Mouse (Mus musculus) heart, postnatal 36 days (tissue): Measurements from ENCODE around the gene Ctps2. TPM values are rescaled to one million over a fixed set of nuclear protein-coding genes. Genes with fewer than 3 reads are reported as not detected.
"Not testable (repeated sequence)": the region's sequence is repeated elsewhere in the genome, so short reads cannot be mapped to it uniquely, and the experiment has no call there.

Experiments
- DNase-seq, 2 experiments: peaks; one replicate each; pipeline ENCODE4 v3.0.0; 2021 to 2022
- intact Hi-C: fragments of 180-260 bp; cut with DNase I; formaldehyde crosslinking; loops from one replicate; pipeline ENCODE4 v1.15.1; 2025
- total RNA-seq, 2 experiments: library from RNA; stranded (reverse); gene quantifications; 2 replicates each; pipeline ENCODE4 v1.2.3; 2021

Gene Ctps2
- 10 to 100 TPM; 12.5 to 17.3 TPM for total RNA-seq

GRCm38 (mm10) chrX:162900938-162901337 is at the start of gene Ctps2:
Gene Ctps2 (plus strand): TSS chrX:162901238.
- DNase-seq: no peak
- intact Hi-C loops: no loop called here

- DNase-seq: peak in 1 of 2 experiments; percentile 4
- intact Hi-C loops: no loop called here
Measured at GRCm38 (mm10) chrX:162868294-162868965, 32.6 kb upstream of the Ctps2 start.

GRCm38 (mm10) chrX:162871734-162872517 is 29.1 kb upstream of the Ctps2 start:
- peak; percentile 28 to 39 for DNase-seq
- intact Hi-C loops: loop anchor here (5.0 kb wide), 1 partner anchor 150 kb away; no protein-coding TSS in a partner anchor

- intact Hi-C loops: loop anchor here (5.0 kb wide), 1 partner anchor 151 kb away; no protein-coding TSS in a partner anchor
- DNase-seq: no peak
Measured at GRCm38 (mm10) chrX:162873761-162874160, 27.3 kb upstream of the Ctps2 start.

GRCm38 (mm10) chrX:162878236-162878635 is 22.8 kb upstream of the Ctps2 start:
- DNase-seq: no peak
- intact Hi-C loops: no loop called here

GRCm38 (mm10) chrX:162887931-162888511 is 13.0 kb upstream of the Ctps2 start, which contains the start of gene Syap1:
Gene Syap1 (minus strand): TSS chrX:162888447.
- intact Hi-C loops: loop anchor here (5.0 kb wide), 1 partner anchor 126 kb away; the partner anchor contains the start of gene Rbbp7

GRCm38 (mm10) chrX:162888575-162889223 is 12.3 kb upstream of the Ctps2 start:
- intact Hi-C loops: loop anchor here (5.0 kb wide), 1 partner anchor 126 kb away; the partner anchor contains the start of gene Rbbp7

More at GRCm38 (mm10) chrX:162887931-162888511, 13.0 kb upstream of the Ctps2 start, which contains the start of gene Syap1:
- DNase-seq: peak; percentile 83 to 86

GRCm38 (mm10) chrX:162901371-162902039 is 467 bp downstream of the Ctps2 start:
- intact Hi-C loops: no loop called here
- DNase-seq: peak; percentile 40 to 58

More at GRCm38 (mm10) chrX:162888575-162889223, 12.3 kb upstream of the Ctps2 start:
- DNase-seq: not testable (repeated sequence)

- intact Hi-C loops: no loop called here
Measured at GRCm38 (mm10) chrX:162902040-162902734, 1.1 kb downstream of the Ctps2 start.

GRCm38 (mm10) chrX:162907554-162907953 is 6.5 kb downstream of the Ctps2 start:
- DNase-seq: no peak
- intact Hi-C loops: no loop called here

More at GRCm38 (mm10) chrX:162902040-162902734, 1.1 kb downstream of the Ctps2 start:
- peak; percentile 28 to 51 for DNase-seq

- no peak for DNase-seq
- intact Hi-C loops: loop anchor here (10.0 kb wide), 1 partner anchor 1151 kb away; no protein-coding TSS in a partner anchor
Measured at GRCm38 (mm10) chrX:162913651-162914050, 12.6 kb downstream of the Ctps2 start.

- DNase-seq: peak; percentile 41 to 59
- intact Hi-C loops: loop anchor here (1.0 to 10.0 kb wide), 2 partner anchors 1149 to 1263 kb away; no protein-coding TSS in a partner anchor
Measured at GRCm38 (mm10) chrX:162915697-162916096, 14.7 kb downstream of the Ctps2 start.

GRCm38 (mm10) chrX:162921487-162922125 is 20.6 kb downstream of the Ctps2 start:
- DNase-seq: no peak
- intact Hi-C loops: no loop called here

GRCm38 (mm10) chrX:162931467-162931866 is 30.4 kb downstream of the Ctps2 start:
- DNase-seq: no peak
- intact Hi-C loops: no loop called here

GRCm38 (mm10) chrX:162942027-162942426 is 41.0 kb downstream of the Ctps2 start:
- no peak for DNase-seq
- intact Hi-C loops: loop anchor here (10.0 kb wide), 2 partner anchors 1063 to 1123 kb away; no protein-coding TSS in a partner anchor

GRCm38 (mm10) chrX:162949811-162950439 is 48.9 kb downstream of the Ctps2 start:
- intact Hi-C loops: loop anchor here (10.0 kb wide), 2 partner anchors 1055 to 1115 kb away; no protein-coding TSS in a partner anchor
- DNase-seq: peak in 1 of 2 experiments; percentile 18

GRCm38 (mm10) chrX:162957921-162958320 is 56.9 kb downstream of the Ctps2 start:
- DNase-seq: no peak
- intact Hi-C loops: no loop called here

- no peak for DNase-seq
- intact Hi-C loops: no loop called here
Measured at GRCm38 (mm10) chrX:162963840-162964239, 62.8 kb downstream of the Ctps2 start.
